Mouse (Mus musculus) hindbrain, embryonic 11.5 days (tissue): Measurements from ENCODE around the gene Pml. TPM values are rescaled to one million over a fixed set of nuclear protein-coding genes. Genes with fewer than 3 reads are reported as not detected.

Experiments used
- ATAC-seq: fragments of 200-750 bp; cut with Nextera tagmentation; 2 replicates; pipeline ENCODE4 v1.8.0; 2017; ENCODE audit warnings: mild to moderate bottlenecking, moderate TSS enrichment, moderate library complexity; ENCODE audit not compliant: low FRiP score
- DNase-seq: peaks from one replicate; pipeline ENCODE4 v3.0.0-alpha.2; 2015; ENCODE audit warnings: low spot score
- H3K27ac ChIP-seq: fragments of 300-500 bp; sonication (generic); 2 replicates; pipeline ENCODE4 v1.5.1; 2014; ENCODE audit warnings: mild to moderate bottlenecking, low read depth, low read length
- H3K27me3 ChIP-seq: fragments of 300-500 bp; sonication (generic); 2 replicates; pipeline ENCODE4 v1.6.1; 2014; ENCODE audit warnings: mild to moderate bottlenecking, low read length, moderate library complexity, mixed read lengths; ENCODE audit not compliant: control insufficient read depth, insufficient read depth
- H3K36me3 ChIP-seq: fragments of 300-500 bp; sonication (generic); 2 replicates; pipeline ENCODE4 v1.6.1; 2014; ENCODE audit warnings: mild to moderate bottlenecking, low read length, moderate library complexity, mixed read lengths; ENCODE audit not compliant: control insufficient read depth, insufficient read depth
- H3K4me1 ChIP-seq: fragments of 300-500 bp; sonication (generic); replicated peaks from 2 replicates; pipeline ENCODE4 v1.6.1; 2014; ENCODE audit warnings: low read length, mixed read lengths; ENCODE audit not compliant: control insufficient read depth, insufficient read depth
- H3K4me2 ChIP-seq: fragments of 300-500 bp; sonication (generic); replicated peaks from 2 replicates; pipeline ENCODE4 v1.6.1; 2014; ENCODE audit warnings: mild to moderate bottlenecking, low read depth, low read length
- H3K4me3 ChIP-seq: fragments of 300-500 bp; sonication (generic); 2 replicates; pipeline ENCODE4 v1.5.1; 2014; ENCODE audit warnings: low read depth, low read length
- H3K9ac ChIP-seq: fragments of 300-500 bp; sonication (generic); 2 replicates; pipeline ENCODE4 v1.6.1; 2014; ENCODE audit warnings: low read depth, low read length
- H3K9me3 ChIP-seq: fragments of 300-500 bp; sonication (generic); 2 replicates; pipeline ENCODE4 v1.6.1; 2016; ENCODE audit warnings: low read length; ENCODE audit not compliant: control insufficient read depth
- WGBS: fragments of 180-500 bp; shearing (Covaris S2); extraction: QIAGEN DNeasy Blood & Tissue Kit; methylation state at CpG from one replicate; pipeline ENCODE4 v1.1.7; 2014; 5-methylcytosine and 5-hydroxymethylcytosine counted together
- polyA plus RNA-seq: library from polyadenylated mRNA; unstranded; fragments of >200 nt; fragmentation: Nextera tagmentation; extraction: Ambion mirVana; gene quantifications from 2 replicates; pipeline ENCODE4 v1.2.1, GENCODE M21; 2014

The Pml gene
- polyA plus RNA-seq, 1 experiment from 2014 or later: 8.3 TPM

- Histone ChIP-seq H3K4me3 (no peak overlapping the region), H3K9me3 (no peaks in the 10 kb centered on the region), H3K27me3 (no peaks in the 10 kb centered on the region), H3K4me1 (peaks cover 3% of the 10 kb centered on the region; the same call in 1 of the 2 replicates), H3K4me2 (no peak overlapping the region), H3K9ac (no peak overlapping the region; the same call in 1 of the 2 replicates), H3K36me3 (no peaks in the 10 kb centered on the region), H3K27ac (no peak overlapping the region)
- DNase-seq (no peak), ATAC-seq (no peak)
- WGBS: 76% methylated on average over 8 of the region's 8 CpGs
These were observed 736 bp upstream of the Pml start for GRCm38 (mm10) chr9:58250322-58250721.

GRCm38 (mm10) chr9:58248746-58249413 lies 706 bp downstream of the Pml start:
- 49% methylated on average over 7 of the region's 7 CpGs for WGBS
- H3K9ac ChIP-seq: 0 out of 2 replicates have a peak overlapping the region, but pooled peaks have one; percentile 19

GRCm38 (mm10) chr9:58247064-58247759 lies 2.4 kb downstream of the Pml start:
- Histone ChIP-seq H3K36me3 (no peaks in the 10 kb centered on the region), H3K4me1 (peaks cover 3% of the 10 kb centered on the region; the same call in 1 of the 2 replicates), H3K27me3 (no peaks in the 10 kb centered on the region), H3K4me3 (peak overlapping the region; percentile 10; the same call in 1 of the 2 replicates), H3K27ac (no peak overlapping the region), H3K9ac (peak overlapping the region; percentile 50), H3K9me3 (no peaks in the 10 kb centered on the region), H3K4me2 (peak overlapping the region; percentile 32)
- WGBS: 18% methylated on average over 25 of the region's 25 CpGs
- DNase-seq: peak; percentile 86
- ATAC-seq: 0 out of 2 replicates have a peak, but pooled peaks have one; percentile 60

More at GRCm38 (mm10) chr9:58248746-58249413, 706 bp downstream of the Pml start:
- Histone ChIP-seq H3K9me3 (no peaks in the 10 kb centered on the region), H3K4me1 (peaks cover 3% of the 10 kb centered on the region; the same call in 1 of the 2 replicates), H3K27me3 (no peaks in the 10 kb centered on the region), H3K27ac (no peak overlapping the region), H3K4me3 (peak overlapping the region; percentile 32), H3K4me2 (peak overlapping the region; percentile 40), H3K36me3 (no peaks in the 10 kb centered on the region)
- ATAC-seq (no peak), DNase-seq (no peak)

- Histone ChIP-seq H3K9ac (no peak overlapping the region), H3K9me3 (no peaks in the 10 kb centered on the region), H3K4me1 (peaks cover 3% of the 10 kb centered on the region; the same call in 1 of the 2 replicates), H3K27ac (no peak overlapping the region), H3K36me3 (no peaks in the 10 kb centered on the region), H3K27me3 (no peaks in the 10 kb centered on the region), H3K4me3 (no peak overlapping the region), H3K4me2 (no peak overlapping the region)
- WGBS: 67% methylated on average over 4 of the region's 4 CpGs
- ATAC-seq (no peak), DNase-seq (no peak)
These were observed 3.4 kb downstream of the Pml start for GRCm38 (mm10) chr9:58246083-58246591.

- Histone ChIP-seq H3K9me3 (no peaks in the 10 kb centered on the region), H3K4me2 (no peak overlapping the region), H3K27ac (no peak overlapping the region), H3K4me3 (no peak overlapping the region), H3K9ac (no peak overlapping the region), H3K36me3 (no peaks in the 10 kb centered on the region), H3K27me3 (no peaks in the 10 kb centered on the region), H3K4me1 (peaks cover 3% of the 10 kb centered on the region; the same call in 1 of the 2 replicates)
- ATAC-seq (no peak), DNase-seq (no peak)
- WGBS: 90% methylated on average over 6 of the region's 6 CpGs
These were observed 5.9 kb downstream of the Pml start for GRCm38 (mm10) chr9:58243696-58244095.

- H3K4me3 ChIP-seq: no peak overlapping the region
- H3K9ac ChIP-seq: no peak overlapping the region
- no peak overlapping the region for H3K27ac ChIP-seq
- H3K9me3 ChIP-seq: no peaks in the 10 kb centered on the region
- peaks cover 3% of the 10 kb centered on the region; the same call in 1 of the 2 replicates for H3K4me1 ChIP-seq
- ATAC-seq (no peak), DNase-seq (no peak)
- H3K36me3 ChIP-seq: no peaks in the 10 kb centered on the region
- 91% methylated on average over 5 of the region's 5 CpGs for WGBS
- H3K4me2 ChIP-seq: no peak overlapping the region
- no peaks in the 10 kb centered on the region for H3K27me3 ChIP-seq
These were observed 6.9 kb downstream of the Pml start for GRCm38 (mm10) chr9:58242696-58243095.

- no peak overlapping the region for H3K4me2 ChIP-seq
- H3K4me3 ChIP-seq: no peak overlapping the region
- no peaks in the 10 kb centered on the region for H3K9me3 ChIP-seq
- DNase-seq (no peak), ATAC-seq (no peak)
- H3K27ac ChIP-seq: no peak overlapping the region
- WGBS: 71% methylated on average over 9 of the region's 9 CpGs
- H3K9ac ChIP-seq: no peak overlapping the region
- no peaks in the 10 kb centered on the region for H3K4me1 ChIP-seq
- H3K27me3 ChIP-seq: no peaks in the 10 kb centered on the region
- no peaks in the 10 kb centered on the region for H3K36me3 ChIP-seq
These were observed 7.7 kb downstream of the Pml start for GRCm38 (mm10) chr9:58241780-58242485.

- no peak overlapping the region for H3K27ac ChIP-seq
- 95% methylated on average over 28 of the region's 28 CpGs for WGBS
- H3K4me1 ChIP-seq: no peaks in the 10 kb centered on the region
- no peaks in the 10 kb centered on the region for H3K36me3 ChIP-seq
- H3K9me3 ChIP-seq: no peaks in the 10 kb centered on the region
- H3K4me2 ChIP-seq: no peak overlapping the region
- no peak overlapping the region for H3K9ac ChIP-seq
- DNase-seq (no peak), ATAC-seq (no peak)
- no peak overlapping the region for H3K4me3 ChIP-seq
- no peaks in the 10 kb centered on the region for H3K27me3 ChIP-seq
These were observed 15.0 kb downstream of the Pml start for GRCm38 (mm10) chr9:58234502-58235015.
